Mouse (Mus musculus) bone marrow, adult 2 months (tissue): ENCODE measurements around the gene Spata21.

Experiments used
- CTCF ChIP-seq: fragments of 200-500 bp; IDR thresholded peaks from 2 replicates; pipeline ENCODE4 v1.5.1; 2011; ENCODE audit warnings: low read length, control low read depth; ENCODE audit not compliant: control insufficient read depth, insufficient read depth
- POLR2A ChIP-seq: fragments of 200-500 bp; IDR thresholded peaks from 2 replicates; pipeline ENCODE4 v1.6.1; 2011; ENCODE audit warnings: low read depth, mild to moderate bottlenecking, control low read depth, low read length, borderline replicate concordance; ENCODE audit not compliant: control insufficient read depth

DNA sequence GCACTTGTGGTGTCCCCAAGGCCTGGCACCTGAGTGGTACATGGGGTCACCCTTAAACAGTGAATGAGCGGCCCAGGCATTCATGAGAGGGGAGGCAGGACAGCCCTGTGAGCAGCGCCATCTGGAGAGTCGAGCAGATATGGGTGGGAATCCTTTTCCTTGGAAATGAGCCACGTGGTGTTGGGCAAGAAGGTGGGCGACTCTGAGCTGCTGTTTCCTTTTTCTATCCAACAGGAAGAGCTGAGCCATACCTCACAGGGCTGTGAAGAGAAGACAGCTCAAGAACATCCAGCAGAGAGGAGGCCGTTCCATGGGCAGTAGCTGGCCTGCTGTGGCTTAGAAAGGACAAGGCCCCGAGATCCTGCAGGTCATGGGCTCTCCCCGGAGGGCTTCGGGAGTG lies 581 bp downstream of the Spata21 start:
- TF ChIP-seq CTCF (no peak), POLR2A (no peak)
